Comparison of ENCODE assay signal across 9 mouse cellular contexts in genomic region chr5:71095725-71096607, GRCm38 (mm10). TPM values are rescaled to one million over a fixed set of nuclear protein-coding genes. Genes with fewer than 3 reads are reported as not detected.
DNase-seq lines count a peak whose midpoint lies in the region; ATAC-seq lines count a peak whose summit lies in the region.
"Had no signal": no experiment of that assay in that cellular context is flagged by ENCODE, and none has a peak within 500 bp of the region (broad histone marks: within the 10 kb centered on the region; RNA-seq: fewer than 3 reads in every experiment).

Gene Gabra2 (minus strand): TSS chr5:71095849.

- no peak within 1 kb of the TSS for H3K9ac ChIP-seq in liver, embryonic 13.5 days

- H3K9me3 ChIP-seq in liver, embryonic 13.5 days (replicated peaks), result no peaks in the 10 kb centered on the region

- peak within 1 kb of the TSS; percentile 39 for H3K4me3 ChIP-seq in liver, embryonic 13.5 days (replicated peaks)

- peak within 1 kb of the TSS; percentile 54 for H3K4me2 ChIP-seq in liver, embryonic 13.5 days

- WGBS in liver, embryonic 13.5 days (ENCODE audit: insufficient replicate concordance), result 1% methylated on average over 54 of the region's 55 CpGs

- peak; percentile 16 for DNase-seq in ovary, postnatal 36 days (ENCODE audit: low spot score)
- no peak for DNase-seq in ovary, adult 18-20 months (ENCODE audit: low spot score)
- peak; percentile 20 for DNase-seq in cerebellum, adult 8-10 months
- DNase-seq in forelimb bud, embryonic 11.5 days (ENCODE audit: low read depth, low spot score), result peak; percentile 31
- DNase-seq in layer of hippocampus, adult 11-12 months (ENCODE audit: low spot score), result peak; percentile 77
- no peak for DNase-seq in liver, embryonic 13.5 days
- DNase-seq in right cerebral cortex, postnatal 25 days, result peak; percentile 85

- no peaks in the 10 kb centered on the region for H3K4me1 ChIP-seq in liver, embryonic 13.5 days (replicated peaks)

- H3K27ac ChIP-seq in liver, embryonic 13.5 days, result no peak within 1 kb of the TSS

- H3K36me3 ChIP-seq in liver, embryonic 13.5 days, result no peaks in the 10 kb centered on the region

- 0 out of 2 replicates have a peak, but pooled peaks have one; percentile 15 for ATAC-seq in liver, embryonic 13.5 days (ENCODE audit: low read depth)
- ATAC-seq in activated CD4-positive, CD25-positive, alpha-beta regulatory T cell, adult 4 months, result no peak

- peaks cover 21% of the 10 kb centered on the region for H3K27me3 ChIP-seq in liver, embryonic 13.5 days

RNA-seq across cellular contexts. Expression of gene Gabra2, which starts in this region (rescaled TPM):
- 0.06 TPM in 1 of 2 replicates, not detected in the other for polyA plus RNA-seq in liver, embryonic 13.5 days (2015; fragmentation: Nextera tagmentation; extraction: Ambion mirVana)
- polyA plus RNA-seq in activated CD4-positive, CD25-positive, alpha-beta regulatory T cell, adult 4 months (2017; shearing (Covaris generic)), result not detected
- polyA plus RNA-seq: spleen, adult 2 months had no signal

Comparison
In these comparisons a context has a peak if more than half of its experiments do, and no peak if none do; other contexts are left out.
1. DNase-seq: peak in ovary, postnatal 36 days (single experiment), cerebellum, adult 8-10 months (single experiment), forelimb bud, embryonic 11.5 days (single experiment), layer of hippocampus, adult 11-12 months (single experiment) and right cerebral cortex, postnatal 25 days (single experiment); none in ovary, adult 18-20 months (single experiment) and liver, embryonic 13.5 days (single experiment).
2. Peak in ATAC-seq, H3K4me3 ChIP-seq and H3K4me2 ChIP-seq in liver, embryonic 13.5 days; RNA of the gene not detected or under 1 TPM.